Mouse (Mus musculus) liver, adult (tissue): ENCODE measurements around the gene Trnp1.

Experiments used
- GATA4 ChIP-seq: IDR thresholded peaks from 2 replicates; pipeline ENCODE4 v1.6.1; 2014; ENCODE audit warnings: mild to moderate bottlenecking, low read length; ENCODE audit not compliant: insufficient replicate concordance

Gene Trnp1

GRCm38 (mm10) chr4:133501514-133501913, 3.2 kb upstream of the Trnp1 start:
- TF ChIP-seq GATA4, result no peak

GRCm38 (mm10) chr4:133497461-133498159, 740 bp downstream of the Trnp1 start:
- no peak for TF ChIP-seq GATA4

DNA sequence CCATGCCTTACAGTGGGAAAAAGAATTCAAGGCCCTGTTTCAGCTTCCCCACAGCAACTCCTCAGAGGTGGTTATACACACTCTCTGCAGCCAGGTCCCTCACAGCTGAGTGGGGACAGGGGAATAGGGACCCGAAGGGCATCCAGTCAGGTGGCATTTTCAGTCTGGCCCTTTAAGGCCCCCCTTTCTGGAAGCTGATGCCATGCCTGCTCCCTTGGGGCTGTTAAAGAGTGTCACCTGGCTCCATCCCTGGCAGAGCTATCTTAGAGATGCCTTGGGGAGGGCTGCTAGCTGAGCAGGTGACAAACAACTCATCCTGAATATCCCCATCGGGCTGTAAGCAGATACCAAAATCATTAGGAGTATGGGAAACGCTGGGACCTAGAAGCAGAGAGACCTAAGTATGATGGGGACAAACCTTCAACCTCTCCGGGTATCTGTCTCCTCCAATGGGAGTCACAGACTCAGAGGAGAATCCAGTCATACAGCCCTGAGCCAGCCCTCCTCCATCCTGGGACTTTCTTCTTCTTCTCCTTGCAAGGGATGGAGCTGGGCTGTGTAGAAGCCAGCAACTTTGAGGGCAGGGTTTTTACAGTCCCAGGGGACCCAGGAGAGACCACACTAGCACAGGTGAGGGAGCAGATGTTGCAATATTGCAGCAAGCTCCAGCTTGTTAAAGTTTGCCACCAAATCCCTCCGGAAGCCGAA, 1.5 kb downstream of the Trnp1 start:
- TF ChIP-seq GATA4, result no peak

DNA sequence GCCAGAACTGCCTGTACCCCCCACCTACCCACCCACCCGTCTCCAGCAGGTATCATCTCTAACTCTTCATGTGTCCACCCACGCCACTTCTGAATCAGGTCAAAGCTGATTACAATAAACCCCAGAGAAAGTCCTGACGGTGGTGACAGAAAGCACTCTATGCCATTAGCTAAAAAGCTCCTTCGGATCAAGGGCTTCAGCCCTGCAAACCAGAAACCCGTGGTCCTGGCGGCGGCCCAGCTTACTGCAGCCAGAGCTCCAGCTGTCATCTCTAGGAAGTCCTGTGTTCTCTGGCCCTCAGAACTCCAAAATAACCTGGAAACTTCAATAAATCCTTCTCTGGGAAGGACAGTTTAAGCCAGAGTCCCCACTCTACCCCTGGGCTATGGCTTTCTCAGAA, 2.6 kb downstream of the Trnp1 start:
- TF ChIP-seq GATA4, result no peak

- no peak for TF ChIP-seq GATA4
Measured at GRCm38 (mm10) chr4:133494867-133495266, 3.5 kb downstream of the Trnp1 start.

DNA sequence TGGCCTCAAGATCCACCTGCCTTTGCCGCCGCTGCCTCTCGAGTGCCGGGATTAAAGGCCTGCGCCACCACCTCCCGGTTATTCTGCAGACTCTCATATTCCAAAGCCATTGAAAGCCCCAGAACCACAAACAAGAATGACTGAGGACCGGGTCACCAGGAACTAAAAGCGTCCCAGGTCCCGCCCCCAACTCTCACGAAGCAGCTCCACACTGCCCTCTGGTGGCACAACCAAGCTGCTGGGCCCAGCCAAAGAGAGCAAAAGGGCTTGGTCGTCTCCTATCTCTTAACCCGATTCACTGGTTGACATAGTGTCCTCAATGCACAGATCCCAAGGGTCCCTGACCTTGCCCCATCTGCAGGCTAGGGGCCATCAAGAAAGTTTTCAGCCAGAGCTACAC, 3.9 kb downstream of the Trnp1 start:
- no peak for TF ChIP-seq GATA4

DNA sequence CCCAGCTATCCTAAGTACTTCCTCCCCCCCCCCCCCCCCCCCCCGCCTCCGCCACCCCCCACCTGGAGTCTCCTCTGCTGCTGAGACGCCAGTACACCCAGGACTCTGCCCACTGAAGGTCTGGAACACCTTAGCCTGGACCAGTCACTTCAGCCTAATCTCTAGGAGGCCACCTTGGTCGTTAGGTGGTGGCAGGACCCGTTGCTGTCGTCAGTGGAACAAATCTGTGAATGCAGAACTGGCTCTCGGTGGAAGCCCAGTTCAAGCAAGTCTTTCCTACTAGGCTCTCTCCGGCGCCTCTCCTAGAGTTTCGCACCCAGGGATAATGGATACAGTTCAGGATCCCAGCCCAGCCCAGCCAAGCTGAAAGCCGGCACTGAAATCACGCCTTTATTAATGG, 4.5 kb downstream of the Trnp1 start:
- no peak for TF ChIP-seq GATA4

DNA sequence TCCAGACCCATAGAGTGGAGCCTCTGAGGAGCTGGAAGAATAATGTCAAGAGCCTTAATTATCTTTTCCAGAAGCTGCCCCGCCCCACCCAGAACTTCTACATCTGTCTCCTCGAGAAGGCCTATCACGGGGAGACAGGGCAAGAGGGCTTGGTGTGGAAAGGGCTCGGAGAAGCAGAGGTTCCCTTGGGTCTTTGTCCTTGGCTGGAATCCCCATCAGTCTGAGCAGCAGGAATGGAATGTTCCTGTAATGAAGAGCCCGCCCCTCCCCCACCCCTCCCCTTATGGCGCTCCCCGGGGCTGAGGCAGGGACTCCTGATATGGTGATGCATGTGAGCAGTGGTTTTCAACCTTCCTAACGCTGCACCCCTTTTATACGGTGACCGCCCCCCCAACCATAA, 6.5 kb downstream of the Trnp1 start:
- no peak for TF ChIP-seq GATA4

GRCm38 (mm10) chr4:133489489-133490245, 8.7 kb downstream of the Trnp1 start:
- TF ChIP-seq GATA4, result no peak

DNA sequence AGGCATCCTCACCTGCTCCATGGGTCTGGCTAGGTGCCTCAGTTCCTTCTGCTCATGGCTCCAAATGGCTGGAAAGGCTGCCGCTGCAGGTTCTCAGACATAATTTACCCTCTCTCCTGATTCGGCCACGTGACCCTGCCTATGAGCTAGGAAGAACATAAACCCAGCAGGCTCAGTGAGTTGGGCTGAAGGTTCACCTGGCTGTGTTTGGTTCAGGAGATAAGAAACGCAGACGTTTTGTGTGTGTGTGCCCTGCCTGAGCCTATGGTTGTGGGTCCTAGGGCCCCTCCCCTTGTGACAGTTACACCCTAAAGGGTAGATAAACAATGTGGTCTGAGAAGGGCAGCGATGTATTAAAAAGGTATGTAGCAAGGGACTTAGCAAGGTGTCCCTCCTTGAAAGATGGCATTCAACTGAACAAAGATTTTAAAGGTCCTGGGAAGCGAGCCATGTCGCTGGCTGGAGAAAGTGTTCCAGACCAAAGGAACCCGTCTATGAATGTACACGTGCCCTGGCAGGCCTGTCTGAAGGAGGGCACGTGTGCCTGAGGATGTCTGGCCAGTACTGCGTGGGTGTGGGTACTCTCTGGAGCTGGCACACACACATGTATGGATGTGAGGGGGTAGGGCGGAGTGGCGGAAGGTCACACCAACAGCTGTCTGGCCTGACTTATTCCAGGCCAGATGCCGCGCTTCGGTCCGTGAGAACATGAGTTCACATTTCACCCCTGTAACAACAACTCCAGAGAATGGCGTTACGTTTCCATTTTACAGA, 9.5 kb downstream of the Trnp1 start:
- no peak for TF ChIP-seq GATA4

GRCm38 (mm10) chr4:133486673-133487357, 11.5 kb downstream of the Trnp1 start:
- no peak for TF ChIP-seq GATA4

DNA sequence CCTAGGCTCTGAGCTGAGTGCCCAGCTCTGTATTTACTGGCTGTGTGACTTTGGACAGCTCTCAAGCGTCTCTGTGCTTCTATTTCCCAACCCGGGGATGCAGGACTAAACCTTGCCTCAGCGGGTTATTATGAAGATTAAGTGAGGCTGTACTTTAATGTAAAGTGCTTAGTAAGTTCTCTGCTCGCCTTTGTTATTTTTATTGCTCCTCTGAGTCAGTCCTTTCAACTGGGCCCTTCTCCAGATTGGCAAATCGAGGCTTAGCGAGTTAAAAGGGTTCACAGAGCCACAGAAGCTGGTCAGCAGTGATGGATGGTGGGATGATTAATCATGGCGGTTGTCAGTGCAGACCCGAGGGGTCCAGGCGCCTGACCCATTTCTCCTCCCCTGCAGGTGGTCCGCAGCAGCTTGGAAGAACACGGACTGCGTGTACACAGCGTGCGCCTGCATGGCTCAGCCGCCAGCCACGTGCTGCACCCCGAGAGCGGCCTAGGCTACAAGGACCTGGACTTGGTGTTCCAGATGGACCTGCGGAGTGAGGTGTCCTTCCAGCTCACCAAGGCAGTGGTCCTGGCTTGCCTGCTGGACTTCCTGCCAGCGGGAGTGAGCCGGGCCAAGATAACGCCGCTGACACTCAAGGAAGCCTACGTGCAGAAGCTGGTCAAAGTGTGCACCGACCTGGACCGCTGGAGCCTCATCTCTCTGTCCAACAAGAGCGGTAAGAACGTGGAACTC, 12.5 kb downstream of the Trnp1 start:
- no peak for TF ChIP-seq GATA4

GRCm38 (mm10) chr4:133484266-133485025, 13.9 kb downstream of the Trnp1 start:
- TF ChIP-seq GATA4, result no peak

DNA sequence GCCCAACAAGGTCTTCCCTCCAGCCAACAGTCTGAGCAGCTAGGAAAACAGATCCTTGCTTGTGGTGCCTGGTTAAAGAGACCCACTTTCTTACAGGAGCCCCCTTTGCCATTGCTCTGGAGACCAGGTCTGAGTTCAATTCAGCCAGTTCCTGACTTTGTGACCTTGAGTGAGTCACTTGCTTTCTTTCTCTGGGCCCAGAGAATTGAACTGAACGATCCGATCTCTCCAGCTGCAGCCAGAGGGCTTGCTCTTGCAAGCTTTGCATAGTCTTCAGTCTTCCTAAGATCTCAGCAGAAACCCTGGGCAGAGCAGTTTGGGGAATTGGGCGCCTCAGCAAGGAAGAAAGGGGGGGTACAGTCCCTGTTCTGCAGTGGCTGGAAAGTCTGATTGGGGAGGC, 15.9 kb downstream of the Trnp1 start:
- no peak for TF ChIP-seq GATA4

- no peak for TF ChIP-seq GATA4
Measured at GRCm38 (mm10) chr4:133481488-133481887, 16.9 kb downstream of the Trnp1 start.
